In genomic region chr2:141463946-141464345, GRCm38 (mm10) we compare ENCODE assay signal across 13 mouse cellular contexts.
"Had no signal": no experiment of that assay in that cellular context is flagged by ENCODE, and none has a peak within 500 bp of the region (broad histone marks: within the 10 kb centered on the region; RNA-seq: fewer than 3 reads in every experiment).

No protein-coding gene starts in this region.

- DNase-seq: gastrocnemius, postnatal 14 days; gastrocnemius, postnatal 36 days; heart, adult 11 months; heart, adult 2 months; heart, postnatal 14 days; heart, postnatal 36 days; kidney, adult 18-20 months; kidney, adult 8-10 months; kidney, postnatal 10 days; kidney, postnatal 25 days; kidney, postnatal 4 days; liver; liver, embryonic 13.5 days had no signal
